Mouse (Mus musculus) adipose tissue, adult 10 weeks (tissue): Measurements from ENCODE around the gene Tmem245. TPM values are rescaled to one million over a fixed set of nuclear protein-coding genes. Genes with fewer than 3 reads are reported as not detected.

Experiments used
- polyA plus RNA-seq: library from polyadenylated mRNA; stranded (reverse); fragments of 350-450 nt; fragmentation: Illumina TruSeq; extraction: RNeasy Lipid Tissue Mini Kit (QIAGEN cat#74804); gene quantifications from one replicate; pipeline ENCODE4 v1.2.3, GENCODE M21; 2014; ENCODE audit warnings: low read depth, low replicate concordance

Gene Tmem245
- 14.2 TPM for polyA plus RNA-seq

GRCm38 (mm10) chr4:56946641-56947640 is at the start of gene Tmem245:
Tmem245 (minus strand) TSS chr4:56947437.

GRCm38 (mm10) chr4:56990215-56990584 is 43.0 kb upstream of the Tmem245 start, which contains the start of gene Frrs1l:
Frrs1l (minus strand) TSS chr4:56990391.

DNA sequence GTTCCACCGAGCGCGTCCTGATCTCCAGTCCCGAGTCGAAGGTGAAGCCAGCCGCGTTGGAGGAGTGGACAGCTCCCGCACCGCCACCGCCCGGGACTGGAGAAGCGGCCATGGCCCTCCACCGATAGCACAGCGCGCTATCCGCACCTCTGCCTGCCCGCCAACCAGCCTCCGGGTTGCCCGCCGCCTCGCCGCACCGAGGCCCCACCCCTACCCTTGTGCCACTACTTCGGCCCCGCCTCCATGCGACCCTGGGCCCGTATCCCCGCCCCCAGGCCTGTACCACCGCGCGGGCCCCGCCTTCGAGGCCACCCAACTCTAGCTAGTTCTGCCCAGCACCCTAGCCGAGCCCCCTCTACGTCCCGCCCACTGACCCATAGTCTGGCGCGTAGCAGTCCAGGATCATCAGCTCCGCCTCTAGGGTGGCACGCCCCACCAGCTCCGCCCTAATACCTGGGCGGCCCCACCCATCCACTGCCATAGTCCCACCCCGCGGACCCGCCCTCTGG is 82.2 kb downstream of the Tmem245 start, which contains the start of gene Ctnnal1:
Gene Ctnnal1, minus strand, starts transcription at position 186 of the 509 bp plus-strand sequence.

Other genes starting within 250 kb of the Tmem245 start
- gene Gm26657, start 207.4 kb downstream of the Tmem245 start, polyA plus RNA-seq = not detected
- 8.8 TPM for gene Actl7b, start 206.0 kb downstream of the Tmem245 start, polyA plus RNA-seq
- gene Actl7a, start 204.0 kb downstream of the Tmem245 start, polyA plus RNA-seq = 7.2 TPM
- gene Elp1, start 145.1 kb downstream of the Tmem245 start, polyA plus RNA-seq = 22.6 TPM
- 9.6 TPM for gene Fam206a, start 145.1 kb downstream of the Tmem245 start, polyA plus RNA-seq
- 18.7 TPM for gene Ctnnal1, start 82.2 kb downstream of the Tmem245 start, polyA plus RNA-seq
- not detected for gene Frrs1l, start 43.0 kb upstream of the Tmem245 start, polyA plus RNA-seq
- 24.3 TPM for gene Epb41l4b, start 196.0 kb upstream of the Tmem245 start, polyA plus RNA-seq